Mouse (Mus musculus) cerebellum, adult 2 months (tissue): ENCODE results near the gene Rala. TPM values are rescaled to one million over a fixed set of nuclear protein-coding genes. Genes with fewer than 3 reads are reported as not detected.

ENCODE experiments used
- DNase-seq, 2 experiments: peaks; one replicate each; pipeline ENCODE4 v3.0.0; 2021
- H3K27ac ChIP-seq: fragments of 200-500 bp; 2 replicates; pipeline ENCODE4 v1.5.1; 2012; ENCODE audit warnings: low read length, control low read depth, inconsistent platforms; ENCODE audit not compliant: insufficient read depth
- H3K27me3 ChIP-seq: fragments of 200-500 bp; 2 replicates; pipeline ENCODE4 v1.6.1; 2012; ENCODE audit warnings: inconsistent platforms, mild to moderate bottlenecking, low read length, moderate library complexity; ENCODE audit not compliant: control insufficient read depth, insufficient read depth
- H3K4me1 ChIP-seq: fragments of 200-500 bp; 2 replicates; pipeline ENCODE4 v1.6.1; 2011; ENCODE audit warnings: low read length; ENCODE audit not compliant: control insufficient read depth, insufficient read depth
- H3K4me3 ChIP-seq: fragments of 200-500 bp; replicated peaks from 2 replicates; pipeline ENCODE3; 2011; ENCODE audit warnings: mild to moderate bottlenecking, low read depth, low read length, control low read depth; ENCODE audit not compliant: insufficient read depth
- CTCF ChIP-seq: fragments of 200-500 bp; IDR thresholded peaks from 2 replicates; pipeline ENCODE4 v1.5.1; 2011; ENCODE audit warnings: low read depth, mild to moderate bottlenecking, control low read depth, low read length, moderate library complexity, borderline replicate concordance; ENCODE audit not compliant: insufficient read depth
- POLR2A ChIP-seq: fragments of 200-500 bp; IDR thresholded peaks from 2 replicates; pipeline ENCODE4 v1.6.1; 2011; ENCODE audit warnings: low read length, control low read depth, borderline replicate concordance; ENCODE audit not compliant: insufficient read depth
- WGBS: fragments of 180-500 bp; shearing (Covaris S2); methylation state at CpG from one replicate; pipeline ENCODE4 v1.1.7; 2018; 5-methylcytosine and 5-hydroxymethylcytosine counted together
- polyA plus RNA-seq: library from polyadenylated mRNA; depleted of rRNA; stranded (reverse); fragments of >200 nt; gene quantifications from 2 replicates; pipeline ENCODE4 v1.2.3, GENCODE M21; 2012

Gene Rala
- polyA plus RNA-seq, 1 experiment, result 51.5 TPM

DNA sequence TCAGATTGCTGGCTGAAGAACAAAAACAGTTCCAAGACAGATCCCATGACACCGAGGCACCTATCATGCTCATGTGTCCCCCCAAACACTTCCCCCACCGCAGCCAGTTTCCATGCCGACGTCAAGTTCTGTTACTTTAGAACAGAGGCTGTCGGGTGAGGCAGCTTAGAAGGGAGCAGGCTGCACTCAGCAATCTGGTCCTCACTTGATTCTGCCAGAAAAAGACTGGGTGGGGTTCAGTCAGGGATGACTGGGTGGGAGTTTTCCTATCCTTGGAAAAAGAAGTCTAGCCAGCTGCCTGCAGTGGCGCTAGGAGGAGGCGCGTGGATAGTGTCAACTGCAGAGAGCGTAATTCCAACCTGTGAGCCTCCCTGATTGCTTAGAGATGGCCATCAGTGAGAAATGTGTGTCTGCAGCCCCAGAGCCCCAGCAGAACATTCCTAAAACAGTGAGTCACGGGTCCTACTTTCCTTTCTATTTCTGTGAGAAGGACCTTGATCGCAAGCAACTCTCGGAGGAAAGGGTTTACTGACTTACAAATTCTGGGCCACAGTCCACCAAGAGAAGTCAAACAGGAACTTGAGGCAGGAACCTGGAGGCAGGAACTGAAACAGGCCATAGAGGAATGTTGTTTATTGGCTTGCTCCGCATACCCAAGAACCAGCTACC lies 84.5 kb downstream of the Rala start:
- TF ChIP-seq POLR2A, result no peak
- WGBS, result 59% methylated on average over 13 of the region's 13 CpGs

DNA sequence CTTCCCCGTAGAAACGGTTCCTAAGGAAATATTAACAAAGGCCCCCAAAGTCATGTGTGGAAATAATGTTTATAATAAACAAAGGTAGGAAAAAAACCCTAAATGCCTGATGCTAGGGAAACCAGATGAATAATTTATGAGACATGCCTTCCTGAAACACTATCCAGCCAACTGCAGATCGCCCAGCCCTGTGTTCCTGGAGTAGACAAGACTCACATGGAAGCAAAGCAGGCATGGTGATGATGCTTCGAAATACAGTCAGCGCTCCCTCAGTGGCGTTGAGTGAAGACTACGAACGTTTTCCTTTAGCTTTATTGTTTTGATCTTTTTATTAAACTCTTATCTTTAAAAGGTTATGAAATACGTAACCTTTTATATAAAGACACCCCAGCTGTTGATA lies 87.0 kb downstream of the Rala start:
- H3K27me3 ChIP-seq, result no peaks in the 10 kb centered on the region
- H3K4me1 ChIP-seq, result no peaks in the 10 kb centered on the region
- DNase-seq, result no peak
- TF ChIP-seq POLR2A (no peak), CTCF (no peak)
- 67% methylated on average over 9 of the region's 9 CpGs for WGBS
- no peak overlapping the region for H3K4me3 ChIP-seq
- H3K27ac ChIP-seq, result no peak overlapping the region

More for the DNA sequence above, 84.5 kb downstream of the Rala start:
- Histone ChIP-seq H3K27ac (no peak overlapping the region), H3K4me3 (no peak overlapping the region), H3K4me1 (no peaks in the 10 kb centered on the region), H3K27me3 (no peaks in the 10 kb centered on the region)
- no peak for DNase-seq

GRCm38 (mm10) chr13:17855492-17856138 lies 88.4 kb downstream of the Rala start:
- no peak for TF ChIP-seq POLR2A
- TF ChIP-seq CTCF, result no peak
- Histone ChIP-seq H3K27ac (no peak overlapping the region), H3K4me3 (no peak overlapping the region), H3K27me3 (no peaks in the 10 kb centered on the region), H3K4me1 (no peaks in the 10 kb centered on the region)
- 11% methylated on average over 13 of the region's 13 CpGs for WGBS
- DNase-seq, result no peak

- TF ChIP-seq POLR2A (no peak), CTCF (no peak)
- H3K27me3 ChIP-seq, result no peaks in the 10 kb centered on the region
- H3K27ac ChIP-seq, result no peak overlapping the region
- DNase-seq, result no peak
- 53% methylated on average over 6 of the region's 6 CpGs for WGBS
- H3K4me1 ChIP-seq, result no peaks in the 10 kb centered on the region
- H3K4me3 ChIP-seq, result no peak overlapping the region
Observed at GRCm38 (mm10) chr13:17854755-17855154, 89.3 kb downstream of the Rala start.

GRCm38 (mm10) chr13:17843336-17843735 lies 100.7 kb downstream of the Rala start:
- H3K4me1 ChIP-seq, result no peaks in the 10 kb centered on the region

GRCm38 (mm10) chr13:17842756-17843155 lies 101.3 kb downstream of the Rala start:
- DNase-seq, result no peak
- Histone ChIP-seq H3K4me1 (no peaks in the 10 kb centered on the region), H3K27ac (no peak overlapping the region), H3K27me3 (no peaks in the 10 kb centered on the region), H3K4me3 (no peak overlapping the region)
- WGBS, result 37% methylated on average over 4 of the region's 4 CpGs
- TF ChIP-seq POLR2A, result no peak
- no peak for TF ChIP-seq CTCF

More at GRCm38 (mm10) chr13:17843336-17843735, 100.7 kb downstream of the Rala start:
- DNase-seq, result no peak
- Histone ChIP-seq H3K4me3 (no peak overlapping the region), H3K27me3 (no peaks in the 10 kb centered on the region), H3K27ac (no peak overlapping the region)
- no peak for TF ChIP-seq POLR2A
- no peak for TF ChIP-seq CTCF
- 74% methylated on average over 2 of the region's 2 CpGs for WGBS

GRCm38 (mm10) chr13:17839137-17839536 lies 104.9 kb downstream of the Rala start:
- TF ChIP-seq POLR2A, result no peak
- TF ChIP-seq CTCF, result no peak
- DNase-seq, result no peak
- Histone ChIP-seq H3K27me3 (no peaks in the 10 kb centered on the region), H3K27ac (no peak overlapping the region), H3K4me3 (no peak overlapping the region), H3K4me1 (no peaks in the 10 kb centered on the region)
- WGBS, result 71% methylated on average over 5 of the region's 5 CpGs

DNA sequence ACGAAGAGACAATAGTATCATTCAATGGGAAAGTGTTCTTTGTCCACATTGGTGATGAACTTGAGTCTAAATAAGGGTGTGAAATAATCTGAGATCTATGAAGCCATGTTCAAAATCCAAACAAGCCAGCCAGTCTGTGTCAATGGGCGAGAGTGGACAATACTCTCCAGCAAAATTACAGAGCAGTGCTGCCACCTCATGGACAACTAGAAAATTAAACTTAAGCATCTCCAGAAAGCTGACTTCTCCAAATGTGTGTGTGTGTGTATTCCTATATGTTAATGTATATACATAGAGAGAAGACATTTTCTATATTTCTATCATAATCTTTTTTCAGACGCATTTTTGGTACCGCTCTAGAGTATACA lies 105.6 kb downstream of the Rala start:
- WGBS, result 38% methylated on average over 4 of the region's 4 CpGs
- Histone ChIP-seq H3K27ac (no peak overlapping the region), H3K27me3 (no peaks in the 10 kb centered on the region), H3K4me3 (no peak overlapping the region), H3K4me1 (no peaks in the 10 kb centered on the region)
- TF ChIP-seq CTCF, result peak; percentile 41; the same call in 1 of the 2 replicates
- TF ChIP-seq POLR2A, result no peak
- DNase-seq, result peak; percentile 41 to 54
